Mouse (Mus musculus) stomach, embryonic 15.5 days (tissue): ENCODE results near the gene Polr2e. TPM values are rescaled to one million over a fixed set of nuclear protein-coding genes. Genes with fewer than 3 reads are reported as not detected.

Experiments used
- ATAC-seq: fragments of 200-750 bp; cut with Nextera tagmentation; 2 replicates; pipeline ENCODE4 v1.8.0; 2017; ENCODE audit warnings: low read depth, moderate number of reproducible peaks, moderate TSS enrichment; ENCODE audit not compliant: insufficient read depth, low FRiP score
- H3K27ac ChIP-seq: fragments of 300-500 bp; sonication (generic); 2 replicates; pipeline ENCODE4 v1.5.1; 2015; ENCODE audit warnings: mild to moderate bottlenecking, inconsistent platforms
- H3K27me3 ChIP-seq: fragments of 300-500 bp; sonication (generic); replicated peaks from 2 replicates; pipeline ENCODE4 v1.6.1; 2015; ENCODE audit warnings: inconsistent platforms
- H3K36me3 ChIP-seq: fragments of 300-500 bp; sonication (generic); 2 replicates; pipeline ENCODE4 v1.6.1; 2015; ENCODE audit warnings: inconsistent platforms
- H3K4me1 ChIP-seq: fragments of 300-500 bp; sonication (generic); 2 replicates; pipeline ENCODE4 v1.6.1; 2015; ENCODE audit warnings: inconsistent platforms
- H3K4me2 ChIP-seq: fragments of 300-500 bp; sonication (generic); 2 replicates; pipeline ENCODE4 v1.6.1; 2015; ENCODE audit warnings: mild to moderate bottlenecking, inconsistent platforms
- H3K4me3 ChIP-seq: fragments of 300-500 bp; sonication (generic); replicated peaks from 2 replicates; pipeline ENCODE4 v1.5.1; 2015; ENCODE audit warnings: inconsistent platforms
- H3K9ac ChIP-seq: fragments of 300-500 bp; sonication (generic); 2 replicates; pipeline ENCODE4 v1.6.1; 2015; ENCODE audit warnings: inconsistent platforms
- H3K9me3 ChIP-seq: fragments of 300-500 bp; sonication (generic); 2 replicates; pipeline ENCODE4 v1.6.1; 2016; ENCODE audit warnings: inconsistent platforms
- WGBS: fragments of 180-500 bp; shearing (Covaris S2); methylation state at CpG from one replicate; pipeline ENCODE4 v1.1.7; 2015; 5-methylcytosine and 5-hydroxymethylcytosine counted together
- polyA plus RNA-seq: library from polyadenylated mRNA; unstranded; fragments of >200 nt; fragmentation: Nextera tagmentation; extraction: Ambion mirVana; gene quantifications from 2 replicates; pipeline ENCODE4 v1.2.1, GENCODE M21; 2015

The Polr2e gene
- polyA plus RNA-seq, 1 experiment from 2014 or later: 188 TPM

DNA sequence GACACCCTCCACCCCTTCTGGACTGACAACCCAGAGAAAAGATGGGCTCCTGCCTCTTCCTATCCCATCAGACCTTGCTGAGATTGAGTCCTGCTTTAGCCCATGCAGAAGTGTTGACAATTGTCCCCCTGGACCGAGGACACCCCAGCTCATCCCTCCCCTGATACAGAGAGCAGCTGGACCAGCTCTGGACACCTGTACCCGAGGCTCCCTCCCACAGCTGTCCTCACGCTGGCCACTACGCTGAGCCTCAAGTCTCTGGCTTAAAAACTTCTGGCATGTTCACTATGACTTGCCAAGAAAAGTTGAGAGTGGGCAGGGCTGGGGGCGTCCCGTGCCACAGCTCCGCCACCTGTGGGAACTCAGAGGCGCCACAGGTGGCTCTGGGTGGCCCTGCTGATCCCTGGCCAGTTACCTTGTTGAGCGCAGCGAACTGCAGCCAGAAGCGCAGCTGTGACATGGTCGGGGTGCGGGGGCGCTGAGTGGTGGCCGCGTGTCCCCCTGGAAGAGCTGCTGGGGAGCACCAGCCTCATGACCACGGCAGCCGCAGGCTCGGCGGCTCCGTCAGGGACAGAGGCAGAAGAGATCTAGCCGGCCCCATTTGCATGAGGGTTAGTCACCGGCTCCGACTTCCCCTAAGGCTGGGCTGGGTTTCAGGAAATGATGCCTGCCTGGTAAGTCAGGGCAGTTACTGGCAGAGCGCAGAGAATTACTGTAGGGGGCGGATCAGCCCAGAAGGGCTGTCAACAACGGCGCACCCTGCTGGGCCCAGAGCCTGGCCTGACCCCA is 35.4 kb upstream of the Polr2e start:
- peak; percentile 70 for ATAC-seq
- WGBS: 24% methylated on average over 28 of the region's 28 CpGs
- peak overlapping the region; percentile 28 for H3K4me3 ChIP-seq
- H3K4me2 ChIP-seq: peak overlapping the region; percentile 51
- H3K36me3 ChIP-seq: no peaks in the 10 kb centered on the region
- H3K27ac ChIP-seq: peak overlapping the region; percentile 81
- H3K9ac ChIP-seq: no peak overlapping the region
- H3K9me3 ChIP-seq: no peaks in the 10 kb centered on the region
- peaks cover 25% of the 10 kb centered on the region for H3K4me1 ChIP-seq
- no peaks in the 10 kb centered on the region for H3K27me3 ChIP-seq

DNA sequence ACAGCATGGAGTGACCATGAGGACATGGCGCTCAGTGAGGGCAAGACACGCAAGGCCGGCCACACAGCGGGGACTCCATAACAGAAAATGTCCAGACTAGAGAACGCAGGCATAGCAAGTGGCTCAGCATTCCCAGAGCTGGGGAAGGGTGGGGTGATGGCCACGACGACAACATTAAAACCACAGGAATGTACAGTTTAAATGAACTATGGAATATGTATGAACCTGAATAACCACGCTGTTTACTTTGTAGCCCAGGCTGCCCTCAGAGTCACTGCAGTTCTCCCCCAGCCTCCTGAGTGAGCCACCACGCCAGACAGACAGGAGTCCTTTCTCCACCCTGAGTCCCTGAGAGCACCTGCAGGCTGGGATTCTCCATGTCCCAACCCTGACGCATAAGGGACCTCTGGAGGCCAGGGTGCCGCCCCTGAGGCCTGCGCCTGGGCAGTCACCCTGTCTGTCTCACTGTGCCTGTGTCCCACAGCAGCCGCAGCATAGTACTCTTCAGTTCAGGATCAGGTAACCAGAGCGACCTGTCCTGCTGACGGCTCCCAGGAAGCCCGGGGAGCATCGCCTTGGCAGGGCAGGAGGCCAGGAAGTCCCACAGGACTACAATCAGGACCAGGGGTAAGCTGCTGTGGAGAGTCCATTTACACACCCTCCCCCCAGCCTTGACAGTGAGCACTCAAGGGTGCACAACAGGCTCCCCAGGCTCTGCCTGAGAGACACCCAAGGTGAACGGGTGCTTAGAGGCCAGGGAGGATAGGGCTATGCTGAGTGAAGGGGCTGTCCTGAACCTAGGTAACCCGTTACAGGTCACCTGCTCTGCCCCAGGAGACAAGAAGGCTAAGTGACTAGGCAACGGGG is 33.3 kb upstream of the Polr2e start:
- 80% methylated on average over 20 of the region's 20 CpGs for WGBS
- H3K9ac ChIP-seq: no peak overlapping the region

DNA sequence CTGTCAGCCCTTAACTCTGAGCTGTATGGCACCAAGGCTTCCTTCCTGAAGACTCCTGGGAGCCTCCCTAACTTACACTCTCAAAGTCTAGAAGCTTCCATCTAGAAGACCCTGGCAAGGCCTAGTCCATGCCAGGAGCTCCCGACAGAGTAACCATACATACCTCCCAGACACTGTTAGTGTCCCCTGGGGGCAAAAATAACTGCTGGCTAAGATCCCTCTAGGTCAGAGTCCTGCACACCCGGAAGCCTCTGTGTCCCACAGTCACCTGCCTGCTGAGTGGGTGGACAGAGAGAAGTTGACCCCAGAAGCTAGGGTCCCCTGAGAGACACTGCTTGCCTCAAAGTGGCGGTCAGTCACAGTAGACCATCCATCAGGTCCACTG is 31.9 kb upstream of the Polr2e start:
- 68% methylated on average over 3 of the region's 3 CpGs for WGBS
- H3K9ac ChIP-seq: no peak overlapping the region
- peak overlapping the region; percentile 83 for H3K27ac ChIP-seq
- no peak; the same call in 1 of the 2 replicates for ATAC-seq
- peaks cover 25% of the 10 kb centered on the region for H3K4me1 ChIP-seq
- H3K9me3 ChIP-seq: no peaks in the 10 kb centered on the region
- peak overlapping the region; percentile 14; the same call in 1 of the 2 replicates for H3K4me2 ChIP-seq
- H3K4me3 ChIP-seq: no peak overlapping the region
- peaks cover 2% of the 10 kb centered on the region; the same call in 1 of the 2 replicates for H3K36me3 ChIP-seq
- no peaks in the 10 kb centered on the region for H3K27me3 ChIP-seq

More for the DNA sequence above, 33.3 kb upstream of the Polr2e start:
- no peak for ATAC-seq
- no peaks in the 10 kb centered on the region for H3K36me3 ChIP-seq
- H3K27ac ChIP-seq: no peak overlapping the region
- peaks cover 25% of the 10 kb centered on the region for H3K4me1 ChIP-seq
- no peak overlapping the region for H3K4me2 ChIP-seq
- no peak overlapping the region for H3K4me3 ChIP-seq
- H3K27me3 ChIP-seq: no peaks in the 10 kb centered on the region
- H3K9me3 ChIP-seq: no peaks in the 10 kb centered on the region

DNA sequence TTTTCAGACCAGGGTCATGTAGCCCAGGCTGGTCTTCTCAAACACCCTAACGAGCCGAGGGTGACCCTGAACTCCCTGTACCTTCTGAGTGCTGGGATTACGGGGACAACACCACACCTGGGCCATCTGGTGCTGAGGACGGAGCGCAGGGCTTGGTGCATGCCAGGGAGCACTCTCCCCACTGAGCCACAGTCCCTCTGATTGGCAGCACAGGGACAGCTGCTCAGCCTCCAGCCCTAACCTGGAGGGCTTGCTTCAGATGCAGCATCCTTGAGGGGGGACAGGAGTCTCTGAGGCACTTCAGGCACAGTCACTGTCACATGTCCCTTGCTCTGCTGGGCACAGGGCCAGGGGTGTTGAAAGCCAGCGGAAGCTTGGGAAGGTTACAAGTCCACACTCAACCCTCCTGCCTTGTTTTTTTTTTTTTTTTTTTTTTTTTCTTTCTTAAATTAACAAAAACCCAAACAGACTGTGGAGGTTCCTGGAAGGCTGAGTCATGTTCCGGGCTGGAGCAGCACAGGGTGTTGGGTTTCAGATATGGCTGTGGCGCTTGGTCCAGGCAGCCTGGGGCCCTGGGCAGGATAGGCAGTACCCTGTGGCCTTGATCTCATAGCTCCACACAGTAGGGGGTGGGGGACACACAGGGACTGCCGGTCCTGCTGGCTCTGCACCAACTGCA is 31.4 kb upstream of the Polr2e start:
- H3K9me3 ChIP-seq: no peaks in the 10 kb centered on the region
- no peak overlapping the region for H3K4me3 ChIP-seq
- H3K36me3 ChIP-seq: peaks cover 2% of the 10 kb centered on the region; the same call in 1 of the 2 replicates
- peak overlapping the region; percentile 14; the same call in 1 of the 2 replicates for H3K4me2 ChIP-seq
- H3K27ac ChIP-seq: peak overlapping the region; percentile 83
- no peak overlapping the region for H3K9ac ChIP-seq
- H3K4me1 ChIP-seq: peaks cover 25% of the 10 kb centered on the region
- ATAC-seq: peak; percentile 87
- no peaks in the 10 kb centered on the region for H3K27me3 ChIP-seq
- WGBS: 44% methylated on average over 9 of the region's 9 CpGs

DNA sequence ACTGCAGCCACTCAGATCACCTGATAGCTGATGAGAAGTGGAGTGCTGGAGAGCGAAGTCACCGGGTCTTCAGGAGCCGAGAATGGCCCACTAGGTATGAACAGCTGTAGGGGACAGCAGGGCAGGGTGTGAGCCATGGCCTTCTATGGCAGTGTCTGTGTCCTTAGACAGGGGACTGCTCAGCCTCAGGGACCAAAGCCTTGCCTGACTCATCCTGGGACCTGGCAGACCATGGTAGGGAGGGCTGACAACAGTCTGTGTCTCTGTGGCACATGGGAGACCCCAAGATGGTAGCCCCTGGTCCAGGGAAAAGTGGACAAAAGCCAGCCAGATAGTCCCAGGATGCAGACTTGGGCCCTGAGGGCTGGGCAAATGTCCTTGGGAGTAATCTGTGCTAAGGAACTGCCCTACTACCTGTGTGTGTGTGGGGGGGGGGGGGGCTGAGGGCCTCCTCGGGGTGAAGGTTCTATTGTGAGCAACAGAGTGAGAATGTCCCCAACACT is 30.4 kb upstream of the Polr2e start:
- H3K27ac ChIP-seq: no peak overlapping the region
- no peak overlapping the region for H3K4me2 ChIP-seq
- no peak for ATAC-seq
- peaks cover 2% of the 10 kb centered on the region; the same call in 1 of the 2 replicates for H3K36me3 ChIP-seq
- no peak overlapping the region for H3K4me3 ChIP-seq
- WGBS: 90% methylated on average over 4 of the region's 4 CpGs
- no peaks in the 10 kb centered on the region for H3K9me3 ChIP-seq
- peaks cover 17% of the 10 kb centered on the region for H3K4me1 ChIP-seq
- H3K27me3 ChIP-seq: no peaks in the 10 kb centered on the region
- no peak overlapping the region for H3K9ac ChIP-seq

DNA sequence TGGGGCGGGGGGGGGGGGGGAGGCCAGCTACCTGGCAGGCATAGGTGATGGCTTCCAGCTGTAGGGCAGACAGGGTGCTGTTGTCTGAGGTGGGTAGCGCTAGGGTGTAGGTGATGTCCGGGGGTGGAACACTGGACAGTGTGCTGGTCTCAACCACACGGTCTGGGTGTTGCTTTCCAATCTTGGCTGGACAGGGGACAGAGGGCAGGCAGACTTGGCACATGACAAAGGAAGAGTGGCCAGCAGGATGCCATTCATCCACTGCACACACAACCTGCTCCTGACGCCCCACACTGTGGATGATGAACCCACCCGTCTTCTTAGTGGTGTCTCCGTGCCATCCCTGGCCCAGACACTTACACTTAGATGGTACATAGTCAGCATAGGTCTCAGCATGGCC is 29.7 kb upstream of the Polr2e start:
- no peak overlapping the region for H3K4me2 ChIP-seq
- peaks cover 3% of the 10 kb centered on the region for H3K36me3 ChIP-seq
- ATAC-seq: no peak
- no peak overlapping the region for H3K9ac ChIP-seq
- H3K27ac ChIP-seq: no peak overlapping the region
- no peaks in the 10 kb centered on the region for H3K9me3 ChIP-seq
- H3K4me3 ChIP-seq: no peak overlapping the region
- WGBS: 86% methylated on average over 6 of the region's 7 CpGs
- H3K27me3 ChIP-seq: no peaks in the 10 kb centered on the region
- peaks cover 14% of the 10 kb centered on the region for H3K4me1 ChIP-seq

GRCm38 (mm10) chr10:80063877-80064650 is 24.5 kb upstream of the Polr2e start:
- Histone ChIP-seq H3K4me1 (no peaks in the 10 kb centered on the region), H3K27ac (no peak overlapping the region), H3K9me3 (no peaks in the 10 kb centered on the region), H3K36me3 (peaks cover 28% of the 10 kb centered on the region), H3K9ac (no peak overlapping the region), H3K4me3 (no peak overlapping the region), H3K27me3 (no peaks in the 10 kb centered on the region), H3K4me2 (no peak overlapping the region)
- 73% methylated on average over 23 of the region's 23 CpGs for WGBS
- no peak for ATAC-seq

DNA sequence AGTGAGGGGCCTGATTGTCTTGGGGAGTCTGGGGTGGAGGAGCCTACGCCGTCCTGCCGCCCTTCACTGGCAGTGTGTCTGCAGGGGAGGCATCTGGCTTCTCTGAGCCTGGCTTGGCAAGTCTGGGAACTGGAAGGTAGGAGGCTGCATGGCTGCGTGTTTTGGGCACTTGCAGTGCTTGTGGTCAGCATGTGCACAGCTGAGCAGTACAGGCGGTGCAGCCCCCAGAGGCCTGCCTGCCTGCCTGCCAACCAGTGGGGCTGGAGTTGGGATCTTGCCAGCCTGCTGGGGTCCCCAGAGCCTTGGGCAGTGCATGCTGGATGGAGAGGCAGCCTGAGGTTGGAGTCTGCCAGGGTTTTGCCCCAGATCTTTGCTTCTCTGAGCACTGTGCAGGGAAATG is 23.5 kb upstream of the Polr2e start:
- H3K36me3 ChIP-seq: peaks cover 35% of the 10 kb centered on the region
- H3K4me3 ChIP-seq: no peak overlapping the region
- no peak overlapping the region for H3K4me2 ChIP-seq
- H3K9me3 ChIP-seq: no peaks in the 10 kb centered on the region
- WGBS: 86% methylated on average over 5 of the region's 5 CpGs
- no peak for ATAC-seq
- H3K4me1 ChIP-seq: no peaks in the 10 kb centered on the region
- H3K9ac ChIP-seq: no peak overlapping the region
- no peak overlapping the region for H3K27ac ChIP-seq
- H3K27me3 ChIP-seq: no peaks in the 10 kb centered on the region

- Histone ChIP-seq H3K27me3 (no peaks in the 10 kb centered on the region), H3K4me3 (no peak overlapping the region), H3K4me1 (peaks cover 16% of the 10 kb centered on the region), H3K36me3 (peaks cover 37% of the 10 kb centered on the region), H3K9me3 (no peaks in the 10 kb centered on the region), H3K9ac (no peak overlapping the region), H3K27ac (no peak overlapping the region), H3K4me2 (no peak overlapping the region)
- WGBS: 80% methylated on average over 30 of the region's 30 CpGs
- no peak for ATAC-seq
Measured at GRCm38 (mm10) chr10:80057683-80058326, 18.2 kb upstream of the Polr2e start.

DNA sequence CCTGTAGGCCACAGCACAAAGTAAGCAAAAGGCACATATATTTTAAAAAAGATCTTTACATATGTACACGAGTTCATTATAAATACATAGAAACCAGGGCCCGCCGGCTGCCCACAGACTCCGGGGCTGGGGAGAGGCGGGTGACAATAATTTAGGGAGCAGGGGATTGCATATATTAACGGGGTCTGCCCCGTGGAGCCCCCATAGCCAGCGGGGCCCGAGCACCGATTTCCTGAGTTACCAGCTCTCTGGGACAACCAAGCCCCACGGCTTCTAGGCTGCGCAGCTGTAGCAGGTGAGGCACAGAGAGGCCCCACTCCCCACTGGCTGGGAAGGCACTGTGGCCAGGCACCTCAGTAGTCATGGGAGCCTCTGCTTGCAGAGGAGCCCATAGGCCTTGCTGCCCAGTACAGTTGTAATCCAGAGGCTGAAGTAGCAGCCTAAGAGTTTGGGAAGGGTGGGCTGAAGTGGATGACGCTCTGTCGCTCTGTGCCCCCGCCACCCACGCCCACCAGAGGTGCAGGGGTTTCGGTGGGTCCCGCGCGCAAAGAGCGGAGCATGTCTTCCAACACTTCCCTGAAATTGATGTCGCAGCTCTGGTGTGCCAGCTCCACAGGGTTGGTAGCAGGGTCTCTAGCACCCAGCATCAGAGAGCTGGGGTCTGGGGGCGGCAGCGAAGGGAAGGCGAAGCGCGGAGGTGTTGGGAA is 17.5 kb upstream of the Polr2e start:
- H3K4me3 ChIP-seq: no peak overlapping the region
- WGBS: 88% methylated on average over 27 of the region's 27 CpGs
- peaks cover 31% of the 10 kb centered on the region for H3K36me3 ChIP-seq
- no peak for ATAC-seq
- no peak overlapping the region for H3K9ac ChIP-seq
- H3K27me3 ChIP-seq: no peaks in the 10 kb centered on the region
- H3K9me3 ChIP-seq: no peaks in the 10 kb centered on the region
- no peak overlapping the region for H3K4me2 ChIP-seq
- peaks cover 22% of the 10 kb centered on the region for H3K4me1 ChIP-seq
- no peak overlapping the region for H3K27ac ChIP-seq
